Mouse (Mus musculus) forebrain, embryonic 14.5 days (tissue): ENCODE results near the gene Ddx52. TPM values are rescaled to one million over a fixed set of nuclear protein-coding genes. Genes with fewer than 3 reads are reported as not detected.

Experiments
- ATAC-seq: fragments of 200-750 bp; cut with Nextera tagmentation; 2 replicates; pipeline ENCODE4 v1.8.0; 2017; ENCODE audit warnings: mild to moderate bottlenecking, moderate library complexity
- DNase-seq: peaks from one replicate; pipeline ENCODE4 v3.0.0-alpha.2; 2015; ENCODE audit warnings: low spot score
- H3K27ac ChIP-seq: fragments of 300-500 bp; sonication (generic); 2 replicates; pipeline ENCODE4 v1.5.1; 2014; ENCODE audit warnings: low read depth, mild to moderate bottlenecking, control low read depth, low read length, moderate library complexity
- H3K27me3 ChIP-seq: fragments of 300-500 bp; sonication (generic); replicated peaks from 2 replicates; pipeline ENCODE4 v1.6.1; 2014; ENCODE audit warnings: low read length, control low read depth, mixed read lengths; ENCODE audit not compliant: control insufficient read depth, insufficient read depth
- H3K36me3 ChIP-seq: fragments of 300-500 bp; sonication (generic); 2 replicates; pipeline ENCODE4 v1.6.1; 2014; ENCODE audit warnings: low read length, control low read depth; ENCODE audit not compliant: control insufficient read depth, insufficient read depth
- H3K4me1 ChIP-seq: fragments of 300-500 bp; sonication (generic); 2 replicates; pipeline ENCODE4 v1.6.1; 2014; ENCODE audit warnings: antibody characterized with exemption, low read length, control low read depth; ENCODE audit not compliant: control insufficient read depth, insufficient read depth
- H3K4me2 ChIP-seq: fragments of 300-500 bp; sonication (generic); 2 replicates; pipeline ENCODE4 v1.6.1; 2014; ENCODE audit warnings: mild to moderate bottlenecking, control low read depth, low read length
- H3K4me3 ChIP-seq: fragments of 300-500 bp; sonication (generic); 2 replicates; pipeline ENCODE4 v1.5.1; 2014; ENCODE audit warnings: low read depth, low read length, control low read depth
- H3K9ac ChIP-seq: fragments of 300-500 bp; sonication (generic); 2 replicates; pipeline ENCODE4 v1.6.1; 2014; ENCODE audit warnings: mild to moderate bottlenecking, low read length, control low read depth, moderate library complexity
- H3K9me3 ChIP-seq: fragments of 300-500 bp; sonication (generic); replicated peaks from 2 replicates; pipeline ENCODE4 v1.6.1; 2016; ENCODE audit warnings: low read length, control low read depth, mixed read lengths; ENCODE audit not compliant: control insufficient read depth
- WGBS: fragments of 180-500 bp; shearing (Covaris S2); extraction: QIAGEN DNeasy Blood & Tissue Kit; methylation state at CpG from one replicate; pipeline ENCODE4 v1.1.7; 2014; 5-methylcytosine and 5-hydroxymethylcytosine counted together
- polyA plus RNA-seq: library from polyadenylated mRNA; unstranded; fragments of >200 nt; fragmentation: Nextera tagmentation; extraction: Ambion mirVana; gene quantifications from 2 replicates; pipeline ENCODE4 v1.2.1, GENCODE M21; 2014

Ddx52 gene
- polyA plus RNA-seq, 1 experiment from 2014 or later = 33.7 TPM

- no peak for DNase-seq
- ATAC-seq = no peak
- no peaks in the 10 kb centered on the region for H3K27me3 ChIP-seq
- no peak overlapping the region for H3K4me2 ChIP-seq
- H3K4me1 ChIP-seq = no peaks in the 10 kb centered on the region
- 89% methylated on average over 4 of the region's 4 CpGs for WGBS
- H3K27ac ChIP-seq = no peak overlapping the region
- no peaks in the 10 kb centered on the region for H3K36me3 ChIP-seq
- no peak overlapping the region for H3K9ac ChIP-seq
- no peak overlapping the region for H3K4me3 ChIP-seq
- no peaks in the 10 kb centered on the region for H3K9me3 ChIP-seq
Measured at GRCm38 (mm10) chr11:83914501-83914900, 27.4 kb upstream of the Ddx52 start.

- DNase-seq (no peak), ATAC-seq (no peak)
- H3K27me3 ChIP-seq = no peaks in the 10 kb centered on the region
- H3K4me1 ChIP-seq = no peaks in the 10 kb centered on the region
- no peaks in the 10 kb centered on the region for H3K36me3 ChIP-seq
- no peak overlapping the region for H3K4me3 ChIP-seq
- H3K9ac ChIP-seq = no peak overlapping the region
- no peak overlapping the region for H3K27ac ChIP-seq
- 93% methylated on average over 2 of the region's 2 CpGs for WGBS
- H3K4me2 ChIP-seq = no peak overlapping the region
- H3K9me3 ChIP-seq = no peaks in the 10 kb centered on the region
Measured at GRCm38 (mm10) chr11:83922600-83922999, 19.3 kb upstream of the Ddx52 start.

GRCm38 (mm10) chr11:83927097-83927496 is 14.8 kb upstream of the Ddx52 start:
- H3K4me2 ChIP-seq = no peak overlapping the region
- no peak for ATAC-seq
- no peaks in the 10 kb centered on the region for H3K9me3 ChIP-seq
- H3K4me1 ChIP-seq = no peaks in the 10 kb centered on the region
- H3K4me3 ChIP-seq = no peak overlapping the region
- no peaks in the 10 kb centered on the region for H3K36me3 ChIP-seq
- 57% methylated on average over 3 of the region's 3 CpGs for WGBS
- no peaks in the 10 kb centered on the region for H3K27me3 ChIP-seq
- no peak overlapping the region for H3K9ac ChIP-seq
- DNase-seq = no peak
- H3K27ac ChIP-seq = no peak overlapping the region

GRCm38 (mm10) chr11:83932506-83933106 is 9.3 kb upstream of the Ddx52 start:
- Histone ChIP-seq H3K9ac (no peak overlapping the region), H3K4me1 (no peaks in the 10 kb centered on the region), H3K9me3 (no peaks in the 10 kb centered on the region), H3K27ac (no peak overlapping the region), H3K4me3 (no peak overlapping the region), H3K36me3 (no peaks in the 10 kb centered on the region), H3K27me3 (no peaks in the 10 kb centered on the region), H3K4me2 (no peak overlapping the region)
- DNase-seq (no peak), ATAC-seq (no peak)
- WGBS = 76% methylated on average over 10 of the region's 10 CpGs

GRCm38 (mm10) chr11:83933376-83933775 is 8.5 kb upstream of the Ddx52 start:
- ATAC-seq = no peak
- Histone ChIP-seq H3K4me1 (no peaks in the 10 kb centered on the region), H3K36me3 (no peaks in the 10 kb centered on the region), H3K27ac (no peak overlapping the region), H3K4me2 (no peak overlapping the region), H3K9me3 (no peaks in the 10 kb centered on the region), H3K4me3 (no peak overlapping the region), H3K27me3 (no peaks in the 10 kb centered on the region), H3K9ac (no peak overlapping the region)
- WGBS = 87% methylated on average over 4 of the region's 4 CpGs
- no peak for DNase-seq

- Histone ChIP-seq H3K4me2 (no peak overlapping the region), H3K4me3 (no peak overlapping the region), H3K27ac (no peak overlapping the region), H3K9ac (no peak overlapping the region), H3K9me3 (no peaks in the 10 kb centered on the region), H3K36me3 (no peaks in the 10 kb centered on the region), H3K27me3 (no peaks in the 10 kb centered on the region; the same call in 1 of the 2 replicates), H3K4me1 (no peaks in the 10 kb centered on the region)
- DNase-seq (peak; percentile 83), ATAC-seq (no peak)
- WGBS = 26% methylated on average over 7 of the region's 7 CpGs
Measured at GRCm38 (mm10) chr11:83935986-83936665, 5.7 kb upstream of the Ddx52 start.

GRCm38 (mm10) chr11:83938556-83938955 is 3.3 kb upstream of the Ddx52 start:
- Histone ChIP-seq H3K9me3 (no peaks in the 10 kb centered on the region), H3K4me3 (no peak overlapping the region), H3K36me3 (peaks cover under 1% of the 10 kb centered on the region; the same call in 1 of the 2 replicates), H3K27me3 (no peaks in the 10 kb centered on the region; the same call in 1 of the 2 replicates), H3K4me1 (0 out of 2 replicates have a peak, but pooled peaks cover 6% of the 10 kb centered on the region), H3K9ac (no peak overlapping the region), H3K4me2 (no peak overlapping the region), H3K27ac (no peak overlapping the region)
- DNase-seq (no peak), ATAC-seq (no peak)
- WGBS = 77% methylated on average over 8 of the region's 8 CpGs

GRCm38 (mm10) chr11:83956822-83957221 is 15.0 kb downstream of the Ddx52 start:
- ATAC-seq (no peak), DNase-seq (no peak)
- no peaks in the 10 kb centered on the region for H3K4me1 ChIP-seq
- no peak overlapping the region for H3K4me2 ChIP-seq
- no peak overlapping the region for H3K27ac ChIP-seq
- H3K9ac ChIP-seq = no peak overlapping the region
- WGBS = 98% methylated on average over 2 of the region's 2 CpGs
- H3K36me3 ChIP-seq = peaks cover 94% of the 10 kb centered on the region
- H3K27me3 ChIP-seq = no peaks in the 10 kb centered on the region
- H3K9me3 ChIP-seq = no peaks in the 10 kb centered on the region
- H3K4me3 ChIP-seq = no peak overlapping the region

GRCm38 (mm10) chr11:83961983-83962382 is 20.1 kb downstream of the Ddx52 start:
- ATAC-seq (no peak), DNase-seq (no peak)
- peaks cover 58% of the 10 kb centered on the region for H3K36me3 ChIP-seq
- no peak overlapping the region for H3K4me3 ChIP-seq
- H3K27ac ChIP-seq = no peak overlapping the region
- peaks cover 18% of the 10 kb centered on the region for H3K4me1 ChIP-seq
- WGBS = 92% methylated on average over 3 of the region's 3 CpGs
- H3K27me3 ChIP-seq = no peaks in the 10 kb centered on the region
- H3K9ac ChIP-seq = no peak overlapping the region
- no peak overlapping the region for H3K4me2 ChIP-seq
- no peaks in the 10 kb centered on the region for H3K9me3 ChIP-seq
